ENCODE assay signal across 8 mouse cellular contexts in the genomic region with DNA sequence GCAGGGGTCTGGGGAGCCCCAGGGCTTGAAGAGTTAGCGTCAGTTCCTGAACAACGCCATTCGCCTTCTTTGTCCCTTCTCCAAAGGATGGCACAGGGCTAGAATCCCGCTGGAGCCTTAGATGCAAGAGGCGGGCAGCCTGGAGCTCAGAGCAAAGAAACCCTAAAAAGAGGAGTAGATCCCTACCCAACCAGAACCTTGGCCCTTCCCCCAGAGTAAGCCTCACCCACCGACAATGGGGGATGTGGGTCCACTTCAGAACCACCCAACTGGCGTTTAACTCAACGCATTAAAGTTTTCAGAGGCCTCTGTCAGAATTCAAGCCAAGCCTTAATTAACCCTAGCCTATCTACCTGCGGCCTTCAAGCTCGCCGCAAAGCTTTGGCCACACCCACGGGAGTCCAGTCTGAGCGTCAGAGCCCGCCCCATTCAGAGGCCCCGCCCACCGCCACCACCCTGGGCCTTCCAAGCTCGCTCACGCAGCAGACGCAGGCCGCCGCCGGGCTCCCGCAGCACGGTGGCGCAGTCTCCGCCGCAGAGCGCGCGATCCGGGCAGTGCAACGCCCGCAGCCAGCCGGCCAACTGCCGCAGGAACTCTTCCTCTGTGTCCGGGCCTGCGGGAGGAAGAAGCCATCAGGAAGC. TPM values are rescaled to one million over a fixed set of nuclear protein-coding genes. Genes with fewer than 3 reads are reported as not detected.
DNase-seq lines count a peak whose midpoint lies in the region; ATAC-seq lines count a peak whose summit lies in the region.

No protein-coding gene starts in this region.

- H3K4me1 ChIP-seq in brown adipose tissue, adult 24 weeks (ENCODE audit: control insufficient read depth, insufficient read depth, insufficient read length, low read length): peaks cover 7% of the 10 kb centered on the region; the same call in 1 of the 2 replicates
- peaks cover 10% of the 10 kb centered on the region for H3K4me1 ChIP-seq in heart, embryonic 13.5 days
- no peaks in the 10 kb centered on the region; the same call in 1 of the 2 replicates for H3K4me1 ChIP-seq in liver, embryonic 11.5 days (replicated peaks; ENCODE audit: control insufficient read depth, insufficient read depth, low read length)
- peaks cover 6% of the 10 kb centered on the region; the same call in 1 of the 2 replicates for H3K4me1 ChIP-seq in stomach, embryonic 15.5 days

- peak; percentile 73 for ATAC-seq in CD4-positive, CD25-positive, alpha-beta regulatory T cell, adult 4 months
- peak; percentile 84 for ATAC-seq in erythroid progenitor cell, adult 5-6 weeks (replicated peaks; ENCODE audit: low FRiP score, poor library complexity, severe bottlenecking)
- peak; percentile 77 for ATAC-seq in heart, embryonic 13.5 days (ENCODE audit: extremely low read depth, insufficient number of reproducible peaks, low FRiP score, low TSS enrichment)
- peak; percentile 85 for ATAC-seq in liver, embryonic 11.5 days (replicated peaks; ENCODE audit: low FRiP score)
- peak; percentile 81 for ATAC-seq in stomach, embryonic 15.5 days (ENCODE audit: insufficient read depth, low FRiP score, low read depth)

- 0 out of 2 replicates have a peak, but pooled peaks cover 4% of the 10 kb centered on the region for H3K9me3 ChIP-seq in heart, embryonic 13.5 days
- H3K9me3 ChIP-seq in liver, embryonic 11.5 days (ENCODE audit: control insufficient read depth, low read length): no peaks in the 10 kb centered on the region
- no peaks in the 10 kb centered on the region for H3K9me3 ChIP-seq in stomach, embryonic 15.5 days

- peak overlapping the region; percentile 79 for H3K4me3 ChIP-seq in brown adipose tissue, adult 24 weeks (ENCODE audit: insufficient read depth, low read depth, low read length)
- peak overlapping the region; percentile 86 for H3K4me3 ChIP-seq in heart, embryonic 13.5 days
- H3K4me3 ChIP-seq in liver, embryonic 11.5 days (ENCODE audit: low read depth, low read length): peak overlapping the region; percentile 75
- H3K4me3 ChIP-seq in stomach, embryonic 15.5 days (replicated peaks): peak overlapping the region; percentile 69

- DNase-seq in kidney, postnatal 10 days: peak; percentile 94
- DNase-seq in liver, embryonic 11.5 days (ENCODE audit: low spot score): peak; percentile 89
- peak; percentile 85 for DNase-seq in naive thymus-derived CD4-positive, alpha-beta T cell, adult 2 months (ENCODE audit: low read depth)

- peak overlapping the region; percentile 89 for H3K9ac ChIP-seq in heart, embryonic 13.5 days
- peak overlapping the region; percentile 82 for H3K9ac ChIP-seq in liver, embryonic 11.5 days (ENCODE audit: low read depth, low read length)
- peak overlapping the region; percentile 51 for H3K9ac ChIP-seq in stomach, embryonic 15.5 days

- H3K27ac ChIP-seq in brown adipose tissue, adult 24 weeks (replicated peaks; ENCODE audit: low read depth, low read length): peak overlapping the region; percentile 42; the same call in 1 of the 2 replicates
- peak overlapping the region; percentile 84 for H3K27ac ChIP-seq in heart, embryonic 13.5 days (replicated peaks)
- H3K27ac ChIP-seq in liver, embryonic 11.5 days (ENCODE audit: low read depth, low read length): peak overlapping the region; percentile 53
- H3K27ac ChIP-seq in stomach, embryonic 15.5 days: peak overlapping the region; percentile 91

- peak overlapping the region; percentile 97 for H3K4me2 ChIP-seq in heart, embryonic 13.5 days
- peak overlapping the region; percentile 95 for H3K4me2 ChIP-seq in liver, embryonic 11.5 days
- peak overlapping the region; percentile 87 for H3K4me2 ChIP-seq in stomach, embryonic 15.5 days

- WGBS in heart, embryonic 13.5 days: 7% methylated on average over 37 of the region's 37 CpGs
- 7% methylated on average over 37 of the region's 37 CpGs for WGBS in liver, embryonic 11.5 days
- 7% methylated on average over 37 of the region's 37 CpGs for WGBS in stomach, embryonic 15.5 days

- peaks cover 6% of the 10 kb centered on the region for H3K36me3 ChIP-seq in heart, embryonic 13.5 days
- H3K36me3 ChIP-seq in liver, embryonic 11.5 days (ENCODE audit: control insufficient read depth, insufficient read depth, low read length): peaks cover 2% of the 10 kb centered on the region; the same call in 1 of the 2 replicates
- H3K36me3 ChIP-seq in stomach, embryonic 15.5 days: no peaks in the 10 kb centered on the region; the same call in 1 of the 2 replicates

- H3K27me3 ChIP-seq in heart, embryonic 13.5 days (replicated peaks): peaks cover 36% of the 10 kb centered on the region
- H3K27me3 ChIP-seq in liver, embryonic 11.5 days (replicated peaks; ENCODE audit: control insufficient read depth, insufficient read depth, low read length): peaks cover 14% of the 10 kb centered on the region
- 0 out of 2 replicates have a peak, but pooled peaks cover 7% of the 10 kb centered on the region for H3K27me3 ChIP-seq in stomach, embryonic 15.5 days (replicated peaks)

RNA-seq across cellular contexts. Expression of a gene that starts 0.7 kb away (rescaled TPM):
- polyA plus RNA-seq in CD4-positive, CD25-positive, alpha-beta regulatory T cell, adult 4 months (2017; shearing (Covaris generic)): 1 to 10 TPM; 8.3 to 9.4 TPM
- 9.9 and 10.5 TPM in 2 replicates for polyA plus RNA-seq in brown adipose tissue, adult 24 weeks (2012; ENCODE audit: insufficient read depth, insufficient read length, missing spikeins)
- total RNA-seq in erythroid progenitor cell, adult 5-6 weeks (2015; ENCODE audit: low replicate concordance): 6.3 and 13.3 TPM in 2 replicates
- total RNA-seq in erythroid progenitor cell, adult 5-6 weeks (2017; ENCODE audit: low replicate concordance): 2.2 and 2.7 TPM in 2 replicates
- polyA plus RNA-seq in heart, embryonic 13.5 days (2015; fragmentation: Nextera tagmentation; extraction: Ambion mirVana): 11.0 and 11.9 TPM in 2 replicates
- polyA plus RNA-seq in liver, embryonic 11.5 days (2014; fragmentation: Nextera tagmentation; extraction: Ambion mirVana): 16.7 and 17.3 TPM in 2 replicates
- 24.8 and 26.7 TPM in 2 replicates for polyA plus RNA-seq in stomach, embryonic 15.5 days (2015; fragmentation: Nextera tagmentation; extraction: Ambion mirVana)

RNA-seq across cellular contexts. Expression of a gene that starts 14.7 kb away (rescaled TPM):
- polyA plus RNA-seq in CD4-positive, CD25-positive, alpha-beta regulatory T cell, adult 4 months (2017; shearing (Covaris generic)): not detected
- polyA plus RNA-seq in brown adipose tissue, adult 24 weeks (2012; ENCODE audit: insufficient read depth, insufficient read length, missing spikeins): not detected in 2 replicates
- total RNA-seq in erythroid progenitor cell, adult 5-6 weeks (2015; ENCODE audit: low replicate concordance): not detected in 2 replicates
- total RNA-seq in erythroid progenitor cell, adult 5-6 weeks (2017; ENCODE audit: low replicate concordance): not detected in 2 replicates
- polyA plus RNA-seq in heart, embryonic 13.5 days (2015; fragmentation: Nextera tagmentation; extraction: Ambion mirVana): 0.33 and 0.48 TPM in 2 replicates
- 0.37 and 0.47 TPM in 2 replicates for polyA plus RNA-seq in liver, embryonic 11.5 days (2014; fragmentation: Nextera tagmentation; extraction: Ambion mirVana)
- 0.42 and 0.66 TPM in 2 replicates for polyA plus RNA-seq in stomach, embryonic 15.5 days (2015; fragmentation: Nextera tagmentation; extraction: Ambion mirVana)

RNA-seq across cellular contexts. Expression of a gene that starts 14.9 kb away (rescaled TPM):
- polyA plus RNA-seq in CD4-positive, CD25-positive, alpha-beta regulatory T cell, adult 4 months (2017; shearing (Covaris generic)): under 1 TPM in 1 of 2 experiments, not detected in 1; 0.42 TPM
- polyA plus RNA-seq in brown adipose tissue, adult 24 weeks (2012; ENCODE audit: insufficient read depth, insufficient read length, missing spikeins): 0.32 and 1.2 TPM in 2 replicates
- 0.72 and 3.4 TPM in 2 replicates for total RNA-seq in erythroid progenitor cell, adult 5-6 weeks (2015; ENCODE audit: low replicate concordance)
- 1.3 and 3.0 TPM in 2 replicates for total RNA-seq in erythroid progenitor cell, adult 5-6 weeks (2017; ENCODE audit: low replicate concordance)
- polyA plus RNA-seq in heart, embryonic 13.5 days (2015; fragmentation: Nextera tagmentation; extraction: Ambion mirVana): 1.3 and 1.5 TPM in 2 replicates
- 1.0 and 1.1 TPM in 2 replicates for polyA plus RNA-seq in liver, embryonic 11.5 days (2014; fragmentation: Nextera tagmentation; extraction: Ambion mirVana)
- polyA plus RNA-seq in stomach, embryonic 15.5 days (2015; fragmentation: Nextera tagmentation; extraction: Ambion mirVana): 1.9 and 2.2 TPM in 2 replicates

RNA-seq across cellular contexts. Expression of a gene that starts 20.7 kb away (rescaled TPM):
- 1 to 10 TPM; 1.1 to 3.2 TPM for polyA plus RNA-seq in CD4-positive, CD25-positive, alpha-beta regulatory T cell, adult 4 months (2017; shearing (Covaris generic))
- 1.0 and 2.7 TPM in 2 replicates for polyA plus RNA-seq in brown adipose tissue, adult 24 weeks (2012; ENCODE audit: insufficient read depth, insufficient read length, missing spikeins)
- total RNA-seq in erythroid progenitor cell, adult 5-6 weeks (2015; ENCODE audit: low replicate concordance): 3.4 and 7.2 TPM in 2 replicates
- 1.9 and 3.5 TPM in 2 replicates for total RNA-seq in erythroid progenitor cell, adult 5-6 weeks (2017; ENCODE audit: low replicate concordance)
- polyA plus RNA-seq in heart, embryonic 13.5 days (2015; fragmentation: Nextera tagmentation; extraction: Ambion mirVana): 0.56 and 0.62 TPM in 2 replicates
- 0.57 and 0.62 TPM in 2 replicates for polyA plus RNA-seq in liver, embryonic 11.5 days (2014; fragmentation: Nextera tagmentation; extraction: Ambion mirVana)
- 0.75 and 0.76 TPM in 2 replicates for polyA plus RNA-seq in stomach, embryonic 15.5 days (2015; fragmentation: Nextera tagmentation; extraction: Ambion mirVana)

RNA-seq across cellular contexts. Expression of a gene that starts 25.2 kb away (rescaled TPM):
- polyA plus RNA-seq in CD4-positive, CD25-positive, alpha-beta regulatory T cell, adult 4 months (2017; shearing (Covaris generic)): 100 to 1,000 TPM; 163 to 175 TPM
- 302 and 383 TPM in 2 replicates for polyA plus RNA-seq in brown adipose tissue, adult 24 weeks (2012; ENCODE audit: insufficient read depth, insufficient read length, missing spikeins)
- 85.4 and 103 TPM in 2 replicates for total RNA-seq in erythroid progenitor cell, adult 5-6 weeks (2015; ENCODE audit: low replicate concordance)
- 66.3 and 68.3 TPM in 2 replicates for total RNA-seq in erythroid progenitor cell, adult 5-6 weeks (2017; ENCODE audit: low replicate concordance)
- polyA plus RNA-seq in heart, embryonic 13.5 days (2015; fragmentation: Nextera tagmentation; extraction: Ambion mirVana): 209 and 219 TPM in 2 replicates
- polyA plus RNA-seq in liver, embryonic 11.5 days (2014; fragmentation: Nextera tagmentation; extraction: Ambion mirVana): 231 and 235 TPM in 2 replicates
- polyA plus RNA-seq in stomach, embryonic 15.5 days (2015; fragmentation: Nextera tagmentation; extraction: Ambion mirVana): 225 and 237 TPM in 2 replicates

Comparison
In these comparisons a context has a peak if more than half of its experiments do, and no peak if none do; other contexts are left out.
1. Peak in every context shown above with its lines: DNase-seq, ATAC-seq, H3K4me3 ChIP-seq and H3K27ac ChIP-seq.